In genomic region chr9:107577871-107578270, GRCm38 (mm10) we compare ENCODE assay signal across 11 mouse cellular contexts. TPM values are rescaled to one million over a fixed set of nuclear protein-coding genes. Genes with fewer than 3 reads are reported as not detected.
DNase-seq lines count a peak whose midpoint lies in the region; ATAC-seq and TF ChIP-seq lines count a peak whose summit lies in the region.
"Had no signal": no experiment of that assay in that cellular context is flagged by ENCODE, and none has a peak within 500 bp of the region (broad histone marks: within the 10 kb centered on the region; RNA-seq: fewer than 3 reads in every experiment).

No protein-coding gene starts in this region.

- no peak overlapping the region for H3K4me3 ChIP-seq in heart, embryonic 16.5 days (ENCODE audit: low read length)
- H3K4me3 ChIP-seq in heart, adult 2 months = no peak overlapping the region
- H3K4me3 ChIP-seq in lung, embryonic 14.5 days (ENCODE audit: low read depth, low read length) = no peak overlapping the region
- H3K4me3 ChIP-seq in limb, embryonic 12.5 days (replicated peaks) = no peak overlapping the region
- H3K4me3 ChIP-seq in stomach, embryonic 16.5 days (replicated peaks; ENCODE audit: low read length) = peak overlapping the region; percentile 4; the same call in 1 of the 2 replicates

- no peaks in the 10 kb centered on the region for H3K9me3 ChIP-seq in heart, embryonic 16.5 days (replicated peaks; ENCODE audit: control insufficient read depth, low read length)
- no peaks in the 10 kb centered on the region for H3K9me3 ChIP-seq in lung, embryonic 14.5 days (ENCODE audit: low read depth, low read length)
- H3K9me3 ChIP-seq in limb, embryonic 12.5 days = no peaks in the 10 kb centered on the region
- no peaks in the 10 kb centered on the region for H3K9me3 ChIP-seq in stomach, embryonic 16.5 days (replicated peaks; ENCODE audit: control insufficient read depth, low read length)
- H3K9me3 ChIP-seq: heart, embryonic 10.5 days had no signal

- H3K4me1 ChIP-seq in heart, embryonic 16.5 days (ENCODE audit: control insufficient read depth, insufficient read depth, low read length) = peaks cover 31% of the 10 kb centered on the region
- H3K4me1 ChIP-seq in heart, adult 2 months (ENCODE audit: control insufficient read depth, insufficient read depth, low read length) = peaks cover 15% of the 10 kb centered on the region
- peaks cover 11% of the 10 kb centered on the region for H3K4me1 ChIP-seq in lung, embryonic 14.5 days (ENCODE audit: insufficient read depth)
- H3K4me1 ChIP-seq in limb, embryonic 12.5 days (replicated peaks) = peaks cover 60% of the 10 kb centered on the region
- peaks cover 28% of the 10 kb centered on the region for H3K4me1 ChIP-seq in stomach, embryonic 16.5 days (ENCODE audit: control insufficient read depth, insufficient read depth, low read length)

- no peak for TF ChIP-seq POLR2A in heart, adult 2 months (IDR thresholded peaks at IDR 0.05; ENCODE audit: insufficient read depth, low read depth, low read length)

- H3K27me3 ChIP-seq in heart, embryonic 16.5 days (ENCODE audit: control insufficient read depth, insufficient read depth, low read length) = no peaks in the 10 kb centered on the region
- no peaks in the 10 kb centered on the region for H3K27me3 ChIP-seq in heart, adult 2 months (ENCODE audit: control insufficient read depth, insufficient read depth, low read length)
- no peaks in the 10 kb centered on the region for H3K27me3 ChIP-seq in lung, embryonic 14.5 days (ENCODE audit: insufficient read depth, low read length)
- H3K27me3 ChIP-seq in limb, embryonic 12.5 days = no peaks in the 10 kb centered on the region
- H3K27me3 ChIP-seq in stomach, embryonic 16.5 days (ENCODE audit: control insufficient read depth, insufficient read depth, low read length) = no peaks in the 10 kb centered on the region
- H3K27me3 ChIP-seq: CH12.LX had no signal

- no peak for ATAC-seq in heart, embryonic 16.5 days (replicated peaks; ENCODE audit: extremely low read depth, insufficient read depth, low FRiP score)
- ATAC-seq in lung, embryonic 14.5 days (ENCODE audit: insufficient read depth) = no peak
- ATAC-seq in limb, embryonic 12.5 days (ENCODE audit: insufficient number of reproducible peaks, insufficient read depth, low FRiP score, low TSS enrichment, low read depth) = no peak
- ATAC-seq in stomach, embryonic 16.5 days (ENCODE audit: insufficient read depth, low FRiP score) = no peak
- ATAC-seq: lung, postnatal 0 days had no signal

- no peak overlapping the region for H3K9ac ChIP-seq in heart, embryonic 16.5 days (ENCODE audit: low read length)
- H3K9ac ChIP-seq in heart, adult 2 months (ENCODE audit: low read depth, low read length) = no peak overlapping the region
- no peak overlapping the region; the same call in 1 of the 2 replicates for H3K9ac ChIP-seq in lung, embryonic 14.5 days
- no peak overlapping the region for H3K9ac ChIP-seq in limb, embryonic 12.5 days (replicated peaks)
- H3K9ac ChIP-seq in stomach, embryonic 16.5 days (ENCODE audit: low read length) = peak overlapping the region; percentile 67; the same call in 1 of the 2 replicates

- no peak for TF ChIP-seq CTCF in heart, adult 2 months (IDR thresholded peaks at IDR 0.05)
- no peak for TF ChIP-seq CTCF in lung, embryonic 14.5 days (IDR thresholded peaks at IDR 0.05; ENCODE audit: low read depth)

- intact Hi-C loops in heart, adult 2 months (cut with DNase I) = no loop called here

- peak overlapping the region; percentile 5; the same call in 1 of the 2 replicates for H3K4me2 ChIP-seq in heart, embryonic 16.5 days (ENCODE audit: low read depth, low read length)
- H3K4me2 ChIP-seq in lung, embryonic 14.5 days = peak overlapping the region; percentile 72
- H3K4me2 ChIP-seq in limb, embryonic 12.5 days = 0 out of 2 replicates have a peak overlapping the region, but pooled peaks have one; percentile 56
- peak overlapping the region; percentile 56 for H3K4me2 ChIP-seq in stomach, embryonic 16.5 days (ENCODE audit: low read depth, low read length)

- 91% methylated on average over 10 of the region's 10 CpGs for WGBS in heart, embryonic 16.5 days
- 86% methylated on average over 10 of the region's 10 CpGs for WGBS in heart, adult 2 months
- 90% methylated on average over 10 of the region's 10 CpGs for WGBS in lung, embryonic 14.5 days
- WGBS in limb, embryonic 12.5 days = 92% methylated on average over 10 of the region's 10 CpGs
- WGBS in stomach, embryonic 16.5 days = 88% methylated on average over 10 of the region's 10 CpGs

- H3K36me3 ChIP-seq in heart, embryonic 16.5 days (ENCODE audit: control insufficient read depth, insufficient read depth) = peaks cover 4% of the 10 kb centered on the region
- no peaks in the 10 kb centered on the region for H3K36me3 ChIP-seq in heart, adult 2 months (ENCODE audit: control insufficient read depth, insufficient read depth, low read length)
- H3K36me3 ChIP-seq in lung, embryonic 14.5 days (ENCODE audit: insufficient read depth) = peaks cover 18% of the 10 kb centered on the region
- peaks cover 26% of the 10 kb centered on the region for H3K36me3 ChIP-seq in limb, embryonic 12.5 days
- peaks cover 7% of the 10 kb centered on the region; the same call in 1 of the 2 replicates for H3K36me3 ChIP-seq in stomach, embryonic 16.5 days (ENCODE audit: control insufficient read depth, insufficient read depth, low read length)

- DNase-seq in heart, adult 2 months = no peak
- no peak for DNase-seq in lung, embryonic 14.5 days
- no peak for DNase-seq in lung, postnatal 25 days (ENCODE audit: low spot score)
- no peak for DNase-seq in embryo, embryonic 11 days
- DNase-seq: kidney, adult 2 months had no signal

- TF ChIP-seq EP300 in heart, adult 2 months (IDR thresholded peaks at IDR 0.05; ENCODE audit: insufficient read depth, low read depth, low read length) = no peak

- no peak overlapping the region for H3K27ac ChIP-seq in heart, embryonic 16.5 days (ENCODE audit: low read length)
- no peak overlapping the region for H3K27ac ChIP-seq in heart, adult 2 months
- no peak overlapping the region for H3K27ac ChIP-seq in lung, embryonic 14.5 days (ENCODE audit: low read depth)
- H3K27ac ChIP-seq in limb, embryonic 12.5 days = no peak overlapping the region
- no peak overlapping the region for H3K27ac ChIP-seq in stomach, embryonic 16.5 days (ENCODE audit: low read length)

- no peaks in the 10 kb centered on the region for H3K79me2 ChIP-seq in heart, adult 2 months (replicated peaks; ENCODE audit: control insufficient read depth, insufficient read depth, low read length)

RNA-seq across cellular contexts. Expression of gene Naa80, which starts 0.8 kb away (rescaled TPM):
- 15.1 and 19.2 TPM in 2 replicates for polyA plus RNA-seq in heart, embryonic 16.5 days (2015; fragmentation: Nextera tagmentation; extraction: Ambion mirVana)
- 10 to 100 TPM; 14.9 to 17.4 TPM for total RNA-seq in heart, adult 2 months (2021)
- polyA plus RNA-seq in heart, adult 2 months (2012; rRNA removed) = 30.0 and 45.4 TPM in 2 replicates
- polyA plus RNA-seq in lung, embryonic 14.5 days (2014; fragmentation: Nextera tagmentation; extraction: Ambion mirVana) = 14.7 and 17.2 TPM in 2 replicates
- 14.3 and 16.1 TPM in 2 replicates for polyA plus RNA-seq in limb, embryonic 12.5 days (2016; fragmentation: Nextera tagmentation; extraction: Ambion mirVana)
- 17.4 and 20.4 TPM in 2 replicates for polyA plus RNA-seq in stomach, embryonic 16.5 days (2015; fragmentation: Nextera tagmentation; extraction: Ambion mirVana)

RNA-seq across cellular contexts. Expression of gene Hyal1, which starts 1.1 kb away (rescaled TPM):
- polyA plus RNA-seq in heart, embryonic 16.5 days (2015; fragmentation: Nextera tagmentation; extraction: Ambion mirVana) = 7.5 and 8.4 TPM in 2 replicates
- total RNA-seq in heart, adult 2 months (2021) = 1 to 10 TPM; 5.1 to 5.9 TPM
- 6.9 and 8.2 TPM in 2 replicates for polyA plus RNA-seq in heart, adult 2 months (2012; rRNA removed)
- 5.2 and 5.9 TPM in 2 replicates for polyA plus RNA-seq in lung, embryonic 14.5 days (2014; fragmentation: Nextera tagmentation; extraction: Ambion mirVana)
- 13.7 and 14.9 TPM in 2 replicates for polyA plus RNA-seq in limb, embryonic 12.5 days (2016; fragmentation: Nextera tagmentation; extraction: Ambion mirVana)
- polyA plus RNA-seq in stomach, embryonic 16.5 days (2015; fragmentation: Nextera tagmentation; extraction: Ambion mirVana) = 14.9 and 16.8 TPM in 2 replicates

RNA-seq across cellular contexts. Expression of gene Hyal3, which starts 2.7 kb away (rescaled TPM):
- polyA plus RNA-seq in heart, embryonic 16.5 days (2015; fragmentation: Nextera tagmentation; extraction: Ambion mirVana) = 0.54 and 0.69 TPM in 2 replicates
- under 1 TPM; 0.29 to 0.34 TPM for total RNA-seq in heart, adult 2 months (2021)
- 0.26 and 0.31 TPM in 2 replicates for polyA plus RNA-seq in heart, adult 2 months (2012; rRNA removed)
- 0.73 and 1.4 TPM in 2 replicates for polyA plus RNA-seq in lung, embryonic 14.5 days (2014; fragmentation: Nextera tagmentation; extraction: Ambion mirVana)
- 1.3 and 1.4 TPM in 2 replicates for polyA plus RNA-seq in limb, embryonic 12.5 days (2016; fragmentation: Nextera tagmentation; extraction: Ambion mirVana)
- polyA plus RNA-seq in stomach, embryonic 16.5 days (2015; fragmentation: Nextera tagmentation; extraction: Ambion mirVana) = 1.4 and 1.9 TPM in 2 replicates

RNA-seq across cellular contexts. Expression of gene Ifrd2, which starts 9.6 kb away (rescaled TPM):
- 45.7 and 46.5 TPM in 2 replicates for polyA plus RNA-seq in heart, embryonic 16.5 days (2015; fragmentation: Nextera tagmentation; extraction: Ambion mirVana)
- 10 to 100 TPM; 39.9 to 51.4 TPM for total RNA-seq in heart, adult 2 months (2021)
- 43.7 and 54.5 TPM in 2 replicates for polyA plus RNA-seq in heart, adult 2 months (2012; rRNA removed)
- 57.9 and 64.6 TPM in 2 replicates for polyA plus RNA-seq in lung, embryonic 14.5 days (2014; fragmentation: Nextera tagmentation; extraction: Ambion mirVana)
- polyA plus RNA-seq in limb, embryonic 12.5 days (2016; fragmentation: Nextera tagmentation; extraction: Ambion mirVana) = 38.5 and 40.2 TPM in 2 replicates
- polyA plus RNA-seq in stomach, embryonic 16.5 days (2015; fragmentation: Nextera tagmentation; extraction: Ambion mirVana) = 62.0 and 77.7 TPM in 2 replicates

RNA-seq across cellular contexts. Expression of gene Hyal2, which starts 10.1 kb away (rescaled TPM):
- polyA plus RNA-seq in heart, embryonic 16.5 days (2015; fragmentation: Nextera tagmentation; extraction: Ambion mirVana) = 87.4 and 87.7 TPM in 2 replicates
- 10 to 100 TPM; 40.8 to 43.6 TPM for total RNA-seq in heart, adult 2 months (2021)
- polyA plus RNA-seq in heart, adult 2 months (2012; rRNA removed) = 39.2 and 40.2 TPM in 2 replicates
- polyA plus RNA-seq in lung, embryonic 14.5 days (2014; fragmentation: Nextera tagmentation; extraction: Ambion mirVana) = 126 and 129 TPM in 2 replicates
- 127 and 128 TPM in 2 replicates for polyA plus RNA-seq in limb, embryonic 12.5 days (2016; fragmentation: Nextera tagmentation; extraction: Ambion mirVana)
- polyA plus RNA-seq in stomach, embryonic 16.5 days (2015; fragmentation: Nextera tagmentation; extraction: Ambion mirVana) = 85.2 and 91.6 TPM in 2 replicates

Comparison
In these comparisons a context has a peak if more than half of its experiments do, and no peak if none do; other contexts are left out.
1. H3K4me2 ChIP-seq: peak in every context shown above with its lines; median percentile 72 in lung, embryonic 14.5 days; 56 in limb, embryonic 12.5 days; 56 in stomach, embryonic 16.5 days; 5 in heart, embryonic 16.5 days.